Mouse (Mus musculus) liver (tissue): ENCODE data around the gene Oxct1.

Experiments
- DNase-seq: peaks from one replicate; pipeline ENCODE4 v3.0.0-alpha.2; 2020; ENCODE audit warnings: mixed read lengths

The Oxct1 gene

GRCm38 (mm10) chr15:4124648-4125047, 98.5 kb downstream of the Oxct1 start:
- DNase-seq = no peak

- no peak for DNase-seq
Measured at GRCm38 (mm10) chr15:4138524-4138923, 112.3 kb downstream of the Oxct1 start.

- no peak for DNase-seq
Measured at GRCm38 (mm10) chr15:4139516-4139915, 113.3 kb downstream of the Oxct1 start.

- no peak for DNase-seq
Measured at GRCm38 (mm10) chr15:4145352-4145751, 119.2 kb downstream of the Oxct1 start.

DNA sequence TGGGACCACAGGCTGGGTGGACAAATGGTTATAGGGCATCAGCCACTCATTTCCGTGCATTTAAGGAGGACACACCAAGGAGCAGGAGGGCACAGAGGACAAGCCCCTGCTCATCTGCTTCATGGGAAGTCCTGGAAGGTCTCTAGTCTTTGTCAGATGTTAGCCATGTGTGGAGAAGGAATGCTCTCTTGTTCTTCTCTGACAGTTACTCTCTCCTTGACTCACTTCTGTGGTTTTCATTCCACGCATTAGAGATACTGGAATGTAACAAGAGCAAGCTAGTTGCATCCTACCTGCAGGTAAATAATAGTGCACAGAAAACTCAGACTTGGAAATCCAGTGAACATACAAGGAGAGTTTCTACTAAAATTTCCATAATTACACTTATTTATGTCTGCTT, 121.5 kb downstream of the Oxct1 start:
- DNase-seq = no peak

DNA sequence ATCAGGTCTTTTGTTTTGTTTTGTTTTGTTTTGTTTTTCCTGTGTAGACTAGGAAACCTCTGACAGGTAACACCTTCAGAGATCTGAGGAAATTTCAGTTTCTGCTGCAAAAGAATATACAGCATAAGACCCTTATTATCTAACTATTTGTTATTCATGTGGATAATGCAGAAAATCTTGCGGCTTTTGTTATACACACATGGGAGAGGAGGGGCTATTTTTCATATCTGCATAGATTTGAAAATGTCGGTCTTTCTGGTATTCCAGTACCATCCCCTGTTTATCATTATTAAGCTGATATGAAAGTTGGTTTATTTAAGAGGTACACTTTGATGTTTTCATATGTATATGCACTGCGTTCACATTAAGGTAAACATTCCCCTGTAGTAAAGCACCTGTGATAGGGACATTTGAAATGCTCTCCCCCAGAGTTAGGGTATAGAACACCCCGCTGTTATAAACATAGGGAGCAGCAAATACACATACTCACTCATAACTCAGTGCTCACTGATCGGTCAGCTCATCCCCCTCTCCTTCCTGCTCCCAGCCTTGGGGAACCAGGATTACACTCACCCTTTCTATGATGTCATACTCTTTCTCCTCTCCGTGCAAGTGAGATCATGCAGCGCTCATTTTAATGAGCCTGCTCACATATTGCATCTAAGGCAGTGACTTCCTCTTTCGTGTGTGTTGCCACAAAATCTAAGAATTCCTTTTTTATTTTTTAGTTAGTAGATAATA, 122.6 kb downstream of the Oxct1 start:
- DNase-seq = no peak

DNA sequence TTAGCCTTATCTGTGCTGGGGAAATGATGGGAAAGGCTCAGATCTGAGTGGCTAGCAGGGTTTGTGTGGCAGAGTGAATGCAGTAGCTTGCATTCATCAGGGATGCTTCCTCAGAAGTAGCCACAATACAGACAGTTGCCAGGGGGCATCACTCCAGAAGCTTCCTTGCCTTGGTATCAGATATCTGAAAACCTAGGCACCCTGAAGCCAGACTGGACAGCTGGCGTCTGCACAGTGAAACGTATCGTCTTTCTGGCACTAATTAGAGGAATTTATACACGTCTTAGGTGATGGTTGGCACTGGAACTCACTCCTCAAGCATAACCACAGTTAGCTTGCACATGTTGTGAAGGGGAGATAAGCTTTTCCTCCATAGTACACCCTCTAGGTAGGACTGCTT, 128.5 kb downstream of the Oxct1 start:
- DNase-seq = no peak

- no peak for DNase-seq
Measured at GRCm38 (mm10) chr15:4167946-4168345, 141.8 kb downstream of the Oxct1 start.

DNA sequence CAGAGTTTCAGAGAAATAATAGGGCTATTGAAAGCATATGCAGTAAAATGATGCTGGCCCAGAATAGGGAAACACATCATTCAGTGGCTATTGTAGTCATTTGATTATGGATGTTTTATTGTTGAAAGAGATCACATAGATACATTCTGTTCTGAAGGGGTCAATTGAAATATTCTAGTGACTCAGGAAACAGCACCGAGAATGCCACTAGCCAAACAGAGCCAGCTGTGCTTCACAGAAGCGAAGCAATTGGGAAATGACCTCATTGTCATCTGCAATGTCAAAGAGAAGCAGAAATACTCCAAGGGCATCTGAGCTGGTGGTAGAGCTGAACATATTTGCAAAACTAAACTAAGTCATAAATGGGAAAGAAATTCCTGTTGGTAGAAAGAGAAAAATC, 145.4 kb downstream of the Oxct1 start:
- no peak for DNase-seq

DNA sequence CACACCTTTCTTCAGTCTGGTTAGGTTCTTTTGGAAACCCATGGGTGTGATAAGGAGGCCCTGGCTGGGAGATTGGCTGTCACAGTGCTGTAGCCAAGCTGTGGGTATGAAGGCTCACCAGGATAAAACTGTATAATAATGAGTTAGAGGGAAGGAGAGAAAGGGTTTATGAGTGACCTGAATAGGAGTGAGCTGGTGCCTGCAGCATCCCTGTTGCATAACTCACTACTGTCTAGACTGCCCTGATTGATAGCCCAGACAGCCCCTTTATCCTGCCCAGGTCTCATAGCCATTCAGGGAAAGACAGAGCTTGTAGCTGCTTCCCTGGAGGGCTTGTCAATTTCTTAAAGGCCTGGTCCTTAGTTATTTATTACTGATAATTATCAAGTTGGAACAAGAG, 171.7 kb downstream of the Oxct1 start:
- no peak for DNase-seq
